Mouse (Mus musculus): ENCODE data around the gene Phldb2.

- TF ChIP-seq POLR2A (IDR thresholded peaks at IDR 0.05; ENCODE audit: insufficient read length, low read depth) (no peak), REST (IDR thresholded peaks at IDR 0.05; ENCODE audit: insufficient read depth, insufficient read length) (no peak), TCF12 (IDR thresholded peaks at IDR 0.05; ENCODE audit: insufficient read depth, poor library complexity, severe bottlenecking) (no peak), POLR2AphosphoS2 (IDR thresholded peaks at IDR 0.05; ENCODE audit: insufficient read length, low read depth) (no peak), MYOD1 (IDR thresholded peaks at IDR 0.05; ENCODE audit: control insufficient read depth in 1 of 3, insufficient read length in 2 of 3, low read depth in 2 of 3) (no peak), E2F4 (IDR thresholded peaks at IDR 0.05; ENCODE audit: insufficient read depth) (no peak), USF1 (IDR thresholded peaks at IDR 0.05; ENCODE audit: low read depth) (no peak), MYOG (IDR thresholded peaks at IDR 0.05; ENCODE audit: control insufficient read depth in 1 of 3, insufficient read depth in 1 of 3, insufficient read length in 2 of 3, low read depth in 2 of 3) (no peak), TCF3 (IDR thresholded peaks at IDR 0.05; ENCODE audit: insufficient read length, low read depth) (no peak), CEBPB (IDR thresholded peaks at IDR 0.05; ENCODE audit: insufficient read depth, poor library complexity, severe bottlenecking) (no peak)
Observed at GRCm38 (mm10) chr16:45711263-45711662, 242.1 kb downstream of the Phldb2 start.
